Mouse (Mus musculus): ENCODE measurements at regions not wholly inside any gene's neighbourhood (a gene's known extent, or its start where the extent isn't known, plus 50 kb on each side); places are given as distances from the start of the nearest gene placed in this dataset.

DNA sequence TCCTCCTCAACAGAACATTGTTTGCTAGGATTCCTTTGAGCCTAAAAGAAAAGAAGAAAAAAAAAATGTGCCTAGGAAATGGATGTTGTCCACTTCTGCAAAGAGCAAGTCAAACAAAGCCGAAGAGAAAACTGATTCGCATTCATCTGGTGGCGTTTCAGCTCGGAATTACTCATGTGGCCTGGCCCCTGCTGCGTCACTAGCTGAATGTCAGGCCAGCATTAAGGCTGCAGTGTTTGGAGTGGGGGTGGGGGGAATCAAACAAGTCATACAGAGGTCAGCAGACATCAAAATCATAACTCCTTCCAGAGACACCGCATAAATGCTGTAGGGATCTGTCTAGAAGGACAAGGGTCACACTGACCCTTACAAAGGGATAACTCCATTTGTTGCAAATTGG is 204.7 kb upstream of the Actbl2 start:
- TF ChIP-seq CHD2 (IDR thresholded peaks at IDR 0.05; ENCODE audit: low read depth, low read length) (no peak), ZNF384 (IDR thresholded peaks at IDR 0.05; ENCODE audit: low read depth, low read length) (no peak), HCFC1 (IDR thresholded peaks at IDR 0.05; ENCODE audit: borderline replicate concordance, insufficient read depth, low read length) (no peak), MAFK (IDR thresholded peaks at IDR 0.05; ENCODE audit: insufficient read depth, low read depth, low read length) (no peak), ZC3H11A (IDR thresholded peaks at IDR 0.05; ENCODE audit: borderline replicate concordance, low read depth, low read length) (no peak)

Measured in ES-E14 (cell line).